Mouse (Mus musculus) layer of hippocampus, postnatal 25 days (tissue): Measurements from ENCODE around the gene E4f1. TPM values are rescaled to one million over a fixed set of nuclear protein-coding genes. Genes with fewer than 3 reads are reported as not detected.

Source experiments
- DNase-seq, 2 experiments: peaks; one replicate each; pipeline ENCODE4 v3.0.0; 2022; ENCODE audit warnings: mixed read lengths in 2 of 2, low spot score in 1 of 2; ENCODE audit errors: extremely low spot score in 1 of 2
- total RNA-seq, 2 experiments: library from RNA; stranded (reverse); gene quantifications; 2 replicates each; pipeline ENCODE4 v1.2.3; 2021

Gene E4f1
- 10 to 100 TPM; 25.4 to 36.0 TPM for total RNA-seq

- DNase-seq = peak; percentile 99
Measured at GRCm38 (mm10) chr17:24469910-24470602, at the start of gene E4f1, which contains the start of gene Pgp. TSS of gene E4f1 (minus strand) at chr17:24470313. TSS of gene Pgp (plus strand) at chr17:24470392.

GRCm38 (mm10) chr17:24514270-24515257, 44.5 kb upstream of the E4f1 start:
- DNase-seq = no peak

GRCm38 (mm10) chr17:24513609-24514008, 43.5 kb upstream of the E4f1 start:
- DNase-seq = peak in 1 of 2 experiments; percentile 75

- no peak for DNase-seq
Measured at GRCm38 (mm10) chr17:24507806-24508460, 37.8 kb upstream of the E4f1 start.

GRCm38 (mm10) chr17:24507129-24507664, 37.1 kb upstream of the E4f1 start:
- no peak for DNase-seq

GRCm38 (mm10) chr17:24506332-24507070, 36.4 kb upstream of the E4f1 start:
- no peak for DNase-seq

- no peak for DNase-seq
Measured at GRCm38 (mm10) chr17:24505286-24505955, 35.3 kb upstream of the E4f1 start.

GRCm38 (mm10) chr17:24504085-24504484, 34.0 kb upstream of the E4f1 start:
- no peak for DNase-seq

- DNase-seq = no peak
Measured at GRCm38 (mm10) chr17:24502208-24502607, 32.1 kb upstream of the E4f1 start.

- DNase-seq = no peak
Measured at GRCm38 (mm10) chr17:24496026-24496425, 25.9 kb upstream of the E4f1 start.

- DNase-seq = no peak
Measured at GRCm38 (mm10) chr17:24495443-24495842, 25.3 kb upstream of the E4f1 start.

- peak in 1 of 2 experiments; percentile 70 for DNase-seq
Measured at GRCm38 (mm10) chr17:24494627-24495335, 24.7 kb upstream of the E4f1 start.

- DNase-seq = no peak
Measured at GRCm38 (mm10) chr17:24490399-24490798, 20.3 kb upstream of the E4f1 start.

GRCm38 (mm10) chr17:24489265-24490030, 19.3 kb upstream of the E4f1 start:
- no peak for DNase-seq

GRCm38 (mm10) chr17:24488662-24489264, 18.6 kb upstream of the E4f1 start:
- no peak for DNase-seq

GRCm38 (mm10) chr17:24488186-24488661, 18.1 kb upstream of the E4f1 start, which contains the start of gene Caskin1:
TSS of gene Caskin1 (plus strand) at chr17:24488601.
- DNase-seq = no peak
